ENCODE assay signal across 11 mouse cellular contexts in genomic region chr11:65039517-65040095, GRCm38 (mm10).
DNase-seq lines count a peak whose midpoint lies in the region; ATAC-seq lines count a peak whose summit lies in the region.
"Had no signal": no experiment of that assay in that cellular context is flagged by ENCODE, and none has a peak within 500 bp of the region (broad histone marks: within the 10 kb centered on the region; RNA-seq: fewer than 3 reads in every experiment).

No protein-coding gene starts in this region.

- no peak for ATAC-seq in inflammation-experienced regulatory T-cells, adult 6 months
- ATAC-seq in erythroblast, adult 5-6 weeks (replicated peaks; ENCODE audit: low FRiP score, poor library complexity, severe bottlenecking), result no peak
- ATAC-seq: forebrain, embryonic 13.5 days had no signal

- H3K4me1 ChIP-seq in limb, embryonic 10.5 days, result peaks cover 18% of the 10 kb centered on the region

- no peaks in the 10 kb centered on the region for H3K9me3 ChIP-seq in limb, embryonic 10.5 days (replicated peaks)
- H3K9me3 ChIP-seq: forebrain, embryonic 13.5 days; limb, embryonic 13.5 days had no signal

- no peak overlapping the region for H3K4me3 ChIP-seq in limb, embryonic 10.5 days
- H3K4me3 ChIP-seq: forebrain, embryonic 13.5 days; limb, embryonic 13.5 days had no signal

- H3K27me3 ChIP-seq in limb, embryonic 10.5 days (ENCODE audit: low read depth, poor library complexity, severe bottlenecking), result no peaks in the 10 kb centered on the region
- H3K27me3 ChIP-seq: forebrain, embryonic 13.5 days; limb, embryonic 13.5 days had no signal

- no peaks in the 10 kb centered on the region for H3K36me3 ChIP-seq in limb, embryonic 10.5 days
- H3K36me3 ChIP-seq: limb, embryonic 13.5 days had no signal

- DNase-seq in heart, postnatal 4 days, result peak; percentile 12
- DNase-seq in heart, adult 8-10 months (ENCODE audit: low spot score), result no peak
- peak; percentile 37 for DNase-seq in adipocyte (ENCODE audit: low spot score)
- no peak for DNase-seq in limb, embryonic 10.5 days (ENCODE audit: low spot score)
- DNase-seq in lung, postnatal 36 days, result peak; percentile 75
- no peak for DNase-seq in cerebellum, postnatal 36 days
- DNase-seq: kidney, postnatal 25 days had no signal

- H3K27ac ChIP-seq in limb, embryonic 10.5 days, result peak overlapping the region; percentile 36; the same call in 1 of the 2 replicates
- H3K27ac ChIP-seq: forebrain, embryonic 13.5 days; limb, embryonic 13.5 days had no signal

- whole genome bisulfite sequencing in limb, embryonic 10.5 days, result 77% methylated on average over 12 of the region's 12 CpGs

Comparison
In these comparisons a context has a peak if more than half of its experiments do, and no peak if none do; other contexts are left out.
1. DNase-seq: peak in heart, postnatal 4 days (single experiment), adipocyte (single experiment) and lung, postnatal 36 days (single experiment); none in heart, adult 8-10 months (single experiment), limb, embryonic 10.5 days (single experiment) and cerebellum, postnatal 36 days (0 of 2).